Mouse (Mus musculus): ENCODE measurements around the gene Baiap3.

The Baiap3 gene

GRCm38 (mm10) chr17:25202401-25202800 lies 53.8 kb downstream of the Baiap3 start:
- DNase-seq: no peak
